Mouse (Mus musculus) olfactory bulb, adult 2 months (tissue): ENCODE measurements around the gene Lrba.

Source experiments
- CTCF ChIP-seq: fragments of 200-500 bp; IDR thresholded peaks from 2 replicates; pipeline ENCODE4 v1.5.1; 2012; ENCODE audit warnings: low read depth, mild to moderate bottlenecking, low read length, moderate library complexity; ENCODE audit not compliant: insufficient read depth
- POLR2A ChIP-seq: fragments of 200-500 bp; IDR thresholded peaks from 2 replicates; pipeline ENCODE4 v1.6.1; 2012; ENCODE audit warnings: mild to moderate bottlenecking, low read depth, low read length, moderate library complexity; ENCODE audit not compliant: insufficient read depth

GRCm38 (mm10) chr3:86572519-86573244 is 348.2 kb downstream of the Lrba start:
- TF ChIP-seq POLR2A (no peak), CTCF (no peak)
